Mouse (Mus musculus) heart, embryonic 13.5 days (tissue): ENCODE results near the gene Ddx59. TPM values are rescaled to one million over a fixed set of nuclear protein-coding genes. Genes with fewer than 3 reads are reported as not detected.

ENCODE experiments used
- ATAC-seq: fragments of 200-750 bp; cut with Nextera tagmentation; 2 replicates; pipeline ENCODE4 v1.8.0; 2017; ENCODE audit warnings: moderate TSS enrichment; ENCODE audit not compliant: insufficient number of reproducible peaks, low FRiP score, low TSS enrichment; ENCODE audit errors: extremely low read depth
- H3K27ac ChIP-seq: fragments of 300-500 bp; sonication (generic); replicated peaks from 2 replicates; pipeline ENCODE4 v1.5.1; 2015; ENCODE audit warnings: moderate library complexity, mild to moderate bottlenecking, inconsistent platforms
- H3K27me3 ChIP-seq: fragments of 300-500 bp; sonication (generic); replicated peaks from 2 replicates; pipeline ENCODE4 v1.6.1; 2015; ENCODE audit warnings: mild to moderate bottlenecking, inconsistent platforms
- H3K36me3 ChIP-seq: fragments of 300-500 bp; sonication (generic); 2 replicates; pipeline ENCODE4 v1.6.1; 2015; ENCODE audit warnings: mild to moderate bottlenecking, inconsistent platforms
- H3K4me1 ChIP-seq: fragments of 300-500 bp; sonication (generic); 2 replicates; pipeline ENCODE4 v1.6.1; 2015; ENCODE audit warnings: inconsistent platforms
- H3K4me2 ChIP-seq: fragments of 300-500 bp; sonication (generic); 2 replicates; pipeline ENCODE4 v1.6.1; 2015; ENCODE audit warnings: inconsistent platforms, mild to moderate bottlenecking, moderate library complexity
- H3K4me3 ChIP-seq: fragments of 300-500 bp; sonication (generic); 2 replicates; pipeline ENCODE4 v1.5.1; 2015; ENCODE audit warnings: moderate library complexity, mild to moderate bottlenecking, inconsistent platforms
- H3K9ac ChIP-seq: fragments of 300-500 bp; sonication (generic); 2 replicates; pipeline ENCODE4 v1.6.1; 2015; ENCODE audit warnings: inconsistent platforms, mild to moderate bottlenecking, moderate library complexity
- H3K9me3 ChIP-seq: fragments of 300-500 bp; sonication (generic); 2 replicates; pipeline ENCODE4 v1.6.1; 2016; ENCODE audit warnings: inconsistent platforms
- WGBS: fragments of 180-500 bp; shearing (Covaris S2); methylation state at CpG from one replicate; pipeline ENCODE4 v1.1.7; 2015; ENCODE audit warnings: mixed read lengths; 5-methylcytosine and 5-hydroxymethylcytosine counted together
- polyA plus RNA-seq: library from polyadenylated mRNA; unstranded; fragments of >200 nt; fragmentation: Nextera tagmentation; extraction: Ambion mirVana; gene quantifications from 2 replicates; pipeline ENCODE4 v1.2.1, GENCODE M21; 2015

Ddx59 gene
- polyA plus RNA-seq: 12.0 and 13.0 TPM in 2 replicates

GRCm38 (mm10) chr1:136414798-136415755 lies at the start of gene Ddx59:
Gene Ddx59, plus strand, starts transcription at chr1:136415271.
- H3K36me3 ChIP-seq: peaks cover 22% of the 10 kb centered on the region
- no peaks in the 10 kb centered on the region for H3K9me3 ChIP-seq
- peak; percentile 98 for ATAC-seq
- H3K4me3 ChIP-seq: peak within 1 kb of the TSS; percentile 73
- H3K4me2 ChIP-seq: peak within 1 kb of the TSS; percentile 70
- peak within 1 kb of the TSS; percentile 97 for H3K27ac ChIP-seq
- H3K9ac ChIP-seq: peak within 1 kb of the TSS; percentile 88
- no peaks in the 10 kb centered on the region for H3K27me3 ChIP-seq
- H3K4me1 ChIP-seq: peaks cover 11% of the 10 kb centered on the region
- 2% methylated on average over 77 of the region's 78 CpGs for whole genome bisulfite sequencing

- Histone ChIP-seq H3K27me3 (no peaks in the 10 kb centered on the region), H3K4me2 (no peak overlapping the region), H3K4me1 (no peaks in the 10 kb centered on the region; the same call in 1 of the 2 replicates), H3K36me3 (no peaks in the 10 kb centered on the region), H3K4me3 (no peak overlapping the region), H3K9ac (no peak overlapping the region), H3K27ac (no peak overlapping the region), H3K9me3 (no peaks in the 10 kb centered on the region)
- 57% methylated on average over 3 of the region's 3 CpGs for WGBS
- ATAC-seq: no peak
Measured at GRCm38 (mm10) chr1:136365986-136366385, 49.1 kb upstream of the Ddx59 start.

GRCm38 (mm10) chr1:136379261-136379660 lies 35.8 kb upstream of the Ddx59 start:
- Histone ChIP-seq H3K4me3 (no peak overlapping the region), H3K9ac (no peak overlapping the region), H3K4me2 (no peak overlapping the region), H3K36me3 (no peaks in the 10 kb centered on the region), H3K27me3 (no peaks in the 10 kb centered on the region), H3K27ac (no peak overlapping the region), H3K9me3 (no peaks in the 10 kb centered on the region), H3K4me1 (no peaks in the 10 kb centered on the region)
- 89% methylated on average over 7 of the region's 7 CpGs for WGBS
- no peak for ATAC-seq

GRCm38 (mm10) chr1:136380161-136380560 lies 34.9 kb upstream of the Ddx59 start:
- H3K36me3 ChIP-seq: no peaks in the 10 kb centered on the region
- H3K9me3 ChIP-seq: no peaks in the 10 kb centered on the region
- H3K4me2 ChIP-seq: no peak overlapping the region
- 83% methylated on average over 4 of the region's 4 CpGs for WGBS
- no peaks in the 10 kb centered on the region for H3K4me1 ChIP-seq
- H3K27me3 ChIP-seq: no peaks in the 10 kb centered on the region
- ATAC-seq: no peak
- no peak overlapping the region for H3K27ac ChIP-seq
- no peak overlapping the region for H3K4me3 ChIP-seq
- no peak overlapping the region for H3K9ac ChIP-seq

- no peak overlapping the region for H3K4me3 ChIP-seq
- H3K9me3 ChIP-seq: no peaks in the 10 kb centered on the region
- H3K4me2 ChIP-seq: no peak overlapping the region
- no peaks in the 10 kb centered on the region for H3K4me1 ChIP-seq
- 0 out of 2 replicates have a peak overlapping the region, but pooled peaks have one; percentile 17 for H3K27ac ChIP-seq
- no peak overlapping the region for H3K9ac ChIP-seq
- H3K36me3 ChIP-seq: no peaks in the 10 kb centered on the region
- no peak for ATAC-seq
- no peaks in the 10 kb centered on the region for H3K27me3 ChIP-seq
- 78% methylated on average over 8 of the region's 8 CpGs for WGBS
Measured at GRCm38 (mm10) chr1:136380606-136381005, 34.5 kb upstream of the Ddx59 start.

GRCm38 (mm10) chr1:136381169-136381568 lies 33.9 kb upstream of the Ddx59 start:
- 57% methylated on average over 6 of the region's 6 CpGs for WGBS
- no peak; the same call in 1 of the 2 replicates for ATAC-seq
- H3K9ac ChIP-seq: no peak overlapping the region
- H3K27me3 ChIP-seq: no peaks in the 10 kb centered on the region
- no peaks in the 10 kb centered on the region for H3K9me3 ChIP-seq
- H3K4me1 ChIP-seq: no peaks in the 10 kb centered on the region
- no peak overlapping the region for H3K4me3 ChIP-seq
- H3K36me3 ChIP-seq: no peaks in the 10 kb centered on the region
- H3K4me2 ChIP-seq: no peak overlapping the region
- H3K27ac ChIP-seq: peak overlapping the region; percentile 43; the same call in 1 of the 2 replicates

GRCm38 (mm10) chr1:136381583-136381982 lies 33.5 kb upstream of the Ddx59 start:
- H3K4me3 ChIP-seq: no peak overlapping the region
- H3K4me1 ChIP-seq: no peaks in the 10 kb centered on the region
- H3K36me3 ChIP-seq: no peaks in the 10 kb centered on the region
- no peaks in the 10 kb centered on the region for H3K27me3 ChIP-seq
- H3K27ac ChIP-seq: peak overlapping the region; percentile 43; the same call in 1 of the 2 replicates
- WGBS: 68% methylated on average over 5 of the region's 5 CpGs
- ATAC-seq: no peak
- H3K4me2 ChIP-seq: no peak overlapping the region
- H3K9ac ChIP-seq: no peak overlapping the region
- H3K9me3 ChIP-seq: no peaks in the 10 kb centered on the region

GRCm38 (mm10) chr1:136386914-136387313 lies 28.2 kb upstream of the Ddx59 start:
- Histone ChIP-seq H3K27me3 (no peaks in the 10 kb centered on the region), H3K36me3 (no peaks in the 10 kb centered on the region), H3K4me3 (no peak overlapping the region), H3K4me2 (no peak overlapping the region), H3K27ac (no peak overlapping the region), H3K9ac (no peak overlapping the region), H3K4me1 (no peaks in the 10 kb centered on the region), H3K9me3 (no peaks in the 10 kb centered on the region)
- ATAC-seq: no peak
- WGBS: 39% methylated on average over 5 of the region's 6 CpGs

- peak overlapping the region; percentile 51 for H3K4me2 ChIP-seq
Measured at GRCm38 (mm10) chr1:136394506-136394905, 20.6 kb upstream of the Ddx59 start.

GRCm38 (mm10) chr1:136395073-136395472 lies 20.0 kb upstream of the Ddx59 start:
- no peaks in the 10 kb centered on the region for H3K27me3 ChIP-seq
- H3K4me3 ChIP-seq: peak overlapping the region; percentile 12
- ATAC-seq: no peak
- H3K4me2 ChIP-seq: peak overlapping the region; percentile 51
- H3K36me3 ChIP-seq: no peaks in the 10 kb centered on the region
- no peak overlapping the region for H3K27ac ChIP-seq
- 35% methylated on average over 5 of the region's 5 CpGs for WGBS
- H3K4me1 ChIP-seq: peaks cover 4% of the 10 kb centered on the region
- H3K9ac ChIP-seq: no peak overlapping the region
- no peaks in the 10 kb centered on the region for H3K9me3 ChIP-seq

More at GRCm38 (mm10) chr1:136394506-136394905, 20.6 kb upstream of the Ddx59 start:
- Histone ChIP-seq H3K9ac (no peak overlapping the region), H3K27me3 (no peaks in the 10 kb centered on the region), H3K9me3 (no peaks in the 10 kb centered on the region), H3K27ac (no peak overlapping the region), H3K36me3 (no peaks in the 10 kb centered on the region), H3K4me3 (peak overlapping the region; percentile 12), H3K4me1 (peaks cover 4% of the 10 kb centered on the region)
- WGBS: 33% methylated on average over 10 of the region's 10 CpGs
- no peak for ATAC-seq

- H3K4me1 ChIP-seq: no peaks in the 10 kb centered on the region
- no peak overlapping the region for H3K4me3 ChIP-seq
- peaks cover 4% of the 10 kb centered on the region for H3K9me3 ChIP-seq
- H3K27me3 ChIP-seq: no peaks in the 10 kb centered on the region
- H3K9ac ChIP-seq: no peak overlapping the region
- H3K4me2 ChIP-seq: no peak overlapping the region
- H3K27ac ChIP-seq: no peak overlapping the region
- no peak for ATAC-seq
- no peaks in the 10 kb centered on the region for H3K36me3 ChIP-seq
- 63% methylated on average over 8 of the region's 8 CpGs for WGBS
Measured at GRCm38 (mm10) chr1:136401281-136401680, 13.8 kb upstream of the Ddx59 start.
